Mouse (Mus musculus): Measurements from ENCODE around the gene Gapdh.

- no peak for TF ChIP-seq CTCF (IDR thresholded peaks at IDR 0.05; ENCODE audit: extremely low read depth, insufficient read depth, insufficient read length, insufficient replicate concordance)
- TF ChIP-seq POLR2A (IDR thresholded peaks at IDR 0.05; ENCODE audit: low read depth, low read length): no peak
Measured at GRCm38 (mm10) chr6:125179601-125180000, 13.3 kb upstream of the Gapdh start.

Measured in spleen, adult 2 months (tissue).